Mouse (Mus musculus) forelimb bud, embryonic 11.5 days (tissue): ENCODE results near the gene Gcn1l1.

ENCODE experiments used
- DNase-seq: peaks from one replicate; pipeline ENCODE4 v3.0.0-alpha.2; 2012; ENCODE audit warnings: low read depth, low spot score

Gene Gcn1l1

GRCm38 (mm10) chr5:115611566-115611965 lies 46.5 kb downstream of the Gcn1l1 start:
- DNase-seq = no peak

DNA sequence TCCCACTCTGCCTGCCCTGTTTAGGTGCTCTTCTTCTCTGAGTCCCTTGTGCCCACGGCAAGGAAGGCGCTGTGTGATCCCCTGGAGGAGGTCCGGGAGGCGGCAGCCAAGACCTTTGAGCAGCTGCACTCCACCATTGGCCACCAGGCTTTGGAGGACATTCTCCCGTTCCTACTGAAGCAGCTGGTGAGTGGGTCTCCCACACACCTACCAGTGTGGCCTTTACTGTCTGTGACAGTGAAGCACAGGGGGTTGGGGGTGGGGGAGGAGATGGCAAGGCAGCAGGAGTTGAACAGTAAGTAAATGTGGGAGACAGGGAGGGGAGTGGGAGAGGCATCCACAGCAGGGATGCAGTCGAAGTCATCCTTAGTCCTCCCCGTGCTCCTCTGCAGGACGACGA lies 48.3 kb downstream of the Gcn1l1 start:
- no peak for DNase-seq

DNA sequence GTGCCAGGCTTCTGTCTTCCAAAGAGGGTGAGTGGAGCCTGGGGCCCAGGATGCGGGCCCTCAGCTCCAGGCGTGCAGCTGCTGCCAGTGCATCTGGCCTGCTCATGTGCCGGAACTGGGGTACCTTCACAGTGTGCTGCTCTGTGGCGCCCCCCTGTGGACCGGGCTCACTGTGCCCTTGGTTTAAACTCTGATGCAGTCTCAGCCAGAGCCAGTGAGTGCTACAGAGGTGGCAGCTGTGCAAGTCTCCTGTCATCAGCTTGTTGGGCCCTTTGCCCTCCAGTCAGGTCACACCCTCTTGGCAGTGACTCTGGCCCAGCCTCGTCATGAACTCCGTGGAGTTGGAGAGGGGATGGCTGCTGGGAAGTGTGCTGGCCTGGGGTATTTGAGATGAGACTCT lies 49.9 kb downstream of the Gcn1l1 start:
- peak; percentile 12 for DNase-seq

DNA sequence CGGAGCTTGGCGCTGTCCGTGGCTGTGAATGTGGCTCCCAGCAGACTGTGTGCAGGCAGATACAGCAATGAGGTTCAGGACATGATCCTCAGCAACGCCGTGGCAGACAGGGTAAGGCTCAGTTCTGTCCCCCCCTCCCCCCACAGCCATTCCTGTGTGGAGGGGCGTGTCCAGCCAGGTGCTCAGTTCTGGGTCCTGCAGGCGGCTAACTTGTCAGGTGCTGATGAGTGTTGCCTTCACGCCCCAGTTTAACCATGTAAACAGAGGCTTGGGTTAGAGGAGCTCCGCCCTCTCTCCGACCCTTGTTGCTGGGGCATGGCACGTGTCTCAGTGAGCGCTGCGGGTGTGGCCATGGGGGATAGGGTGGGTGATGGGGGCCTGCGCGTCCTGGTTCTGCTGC lies 54.6 kb downstream of the Gcn1l1 start:
- no peak for DNase-seq

GRCm38 (mm10) chr5:115622686-115623085 lies 57.6 kb downstream of the Gcn1l1 start:
- no peak for DNase-seq

DNA sequence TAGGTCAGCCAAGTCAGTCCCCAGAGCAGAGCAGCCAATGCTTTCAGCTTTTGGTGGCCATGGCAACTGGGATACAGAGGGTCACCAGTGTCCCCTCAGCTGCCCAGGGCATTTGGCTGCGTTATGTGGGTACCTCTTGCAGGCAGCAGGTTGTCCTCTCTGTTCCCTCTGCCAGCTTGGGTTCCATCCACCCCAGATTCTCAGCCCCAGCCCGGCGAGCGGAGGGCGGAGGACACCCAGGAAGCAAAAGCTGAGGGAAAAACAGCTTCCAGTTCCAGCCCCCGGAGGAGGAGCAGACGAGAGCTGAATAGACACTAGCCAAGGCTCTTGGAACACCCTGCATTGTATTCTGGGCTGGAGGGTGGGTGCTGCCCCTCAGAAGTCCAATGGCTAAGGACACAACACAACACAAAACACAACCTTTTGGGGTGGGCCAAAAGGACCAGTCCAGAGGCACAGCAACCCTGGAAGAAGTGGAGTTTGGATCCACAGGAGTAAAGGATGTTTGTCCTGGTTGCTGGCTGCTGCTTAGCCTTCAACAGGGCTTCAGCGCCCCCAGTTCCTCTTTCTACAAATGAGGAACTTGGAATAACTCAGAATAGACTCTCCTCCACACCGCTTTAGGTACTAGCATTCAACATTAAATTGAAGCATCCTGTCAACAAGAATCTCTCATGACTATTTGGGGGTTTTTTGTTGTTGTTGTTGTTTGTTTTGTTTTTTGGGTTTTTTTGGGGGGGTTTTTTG lies 58.8 kb downstream of the Gcn1l1 start:
- no peak for DNase-seq

GRCm38 (mm10) chr5:115626237-115626886 lies 61.3 kb downstream of the Gcn1l1 start:
- DNase-seq = no peak

DNA sequence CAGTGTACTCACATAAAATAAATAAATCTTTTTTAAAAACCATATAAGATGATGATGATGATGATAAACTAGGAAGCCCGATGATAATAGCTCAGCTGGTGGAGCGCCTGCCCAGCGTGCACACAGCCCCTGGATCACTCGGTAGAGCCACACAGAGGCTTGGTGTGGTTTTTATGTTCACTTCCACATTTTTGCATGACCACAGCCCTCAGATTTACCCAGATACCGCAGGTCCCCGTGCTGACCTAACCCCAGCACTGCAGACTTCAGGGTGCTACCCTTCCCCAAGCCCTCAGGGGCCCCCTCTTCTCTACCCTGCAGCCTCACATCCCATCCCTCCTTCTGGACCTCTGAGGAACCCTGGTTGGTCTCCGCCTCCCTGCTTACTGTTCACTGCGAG lies 63.0 kb downstream of the Gcn1l1 start:
- no peak for DNase-seq

- no peak for DNase-seq
These were observed 64.6 kb downstream of the Gcn1l1 start for GRCm38 (mm10) chr5:115629672-115630071.

GRCm38 (mm10) chr5:115630291-115630690 lies 65.2 kb downstream of the Gcn1l1 start:
- DNase-seq = no peak

DNA sequence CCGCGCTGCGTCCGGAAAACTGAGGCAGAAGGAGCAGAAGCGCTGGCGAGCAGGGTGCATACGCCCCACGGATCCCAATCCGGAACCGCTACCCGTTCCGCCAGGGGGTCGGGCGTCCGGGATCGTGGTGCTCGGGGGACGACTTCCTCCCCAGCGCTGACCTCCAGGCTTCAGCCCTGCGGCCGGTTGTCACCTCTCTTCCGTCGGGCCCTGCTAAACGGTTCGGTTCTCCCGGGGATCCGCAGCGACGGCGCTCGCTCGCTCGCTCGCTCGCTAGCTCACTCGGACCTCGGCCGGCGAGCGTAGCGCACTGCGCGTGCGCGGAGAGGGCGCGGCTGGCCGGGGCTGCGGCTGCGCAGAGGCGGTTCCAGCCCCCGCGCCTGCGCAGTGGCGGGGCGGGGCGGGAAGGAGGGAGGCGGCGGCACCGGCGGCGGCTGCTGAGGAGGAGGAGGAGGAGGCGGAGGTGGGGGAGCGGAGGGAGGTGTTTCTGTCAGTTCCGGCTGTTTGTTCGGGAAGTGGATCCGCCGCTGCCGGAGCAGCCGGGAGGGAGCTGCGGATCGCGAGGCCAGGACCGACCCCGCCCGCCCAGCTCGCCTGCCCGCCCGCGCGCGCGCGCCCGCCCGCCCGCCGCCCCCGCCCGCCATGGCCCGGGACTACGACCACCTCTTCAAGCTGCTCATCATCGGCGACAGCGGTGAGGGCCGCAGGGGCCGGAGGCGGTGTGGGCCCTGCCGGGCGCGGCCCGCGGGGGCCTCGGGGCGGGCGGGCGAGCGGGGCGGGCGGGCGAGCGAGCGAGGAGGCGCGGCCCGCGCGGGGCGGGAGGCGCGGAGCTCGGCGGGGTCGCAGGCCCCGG lies 66.7 kb downstream of the Gcn1l1 start, which contains the start of gene Rab35:
TSS of gene Rab35 (plus strand) at position 404 of the 853 bp plus-strand sequence.
- peak; percentile 85 for DNase-seq

- peak; percentile 29 for DNase-seq
These were observed 67.3 kb downstream of the Gcn1l1 start for GRCm38 (mm10) chr5:115632358-115632714.

DNA sequence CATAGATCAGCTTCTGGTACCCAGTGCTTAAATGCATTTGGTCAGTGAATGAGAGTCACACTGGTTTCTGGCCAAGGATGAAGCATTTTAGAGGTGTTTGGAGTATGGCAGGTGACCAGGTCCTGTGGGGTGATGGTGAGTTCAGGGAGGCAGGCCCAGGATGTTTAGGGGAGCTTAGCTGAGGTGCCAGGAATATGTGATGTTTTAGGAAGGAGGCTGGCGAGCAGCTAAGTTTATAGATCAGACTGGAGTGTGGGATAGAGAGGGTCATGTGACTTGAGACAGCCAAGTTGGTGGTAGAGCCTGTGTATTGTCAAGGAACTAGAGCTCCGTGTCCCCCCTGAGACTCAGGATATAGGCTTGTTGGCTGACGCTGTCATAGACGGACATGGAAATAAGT lies 68.0 kb downstream of the Gcn1l1 start:
- no peak for DNase-seq

DNA sequence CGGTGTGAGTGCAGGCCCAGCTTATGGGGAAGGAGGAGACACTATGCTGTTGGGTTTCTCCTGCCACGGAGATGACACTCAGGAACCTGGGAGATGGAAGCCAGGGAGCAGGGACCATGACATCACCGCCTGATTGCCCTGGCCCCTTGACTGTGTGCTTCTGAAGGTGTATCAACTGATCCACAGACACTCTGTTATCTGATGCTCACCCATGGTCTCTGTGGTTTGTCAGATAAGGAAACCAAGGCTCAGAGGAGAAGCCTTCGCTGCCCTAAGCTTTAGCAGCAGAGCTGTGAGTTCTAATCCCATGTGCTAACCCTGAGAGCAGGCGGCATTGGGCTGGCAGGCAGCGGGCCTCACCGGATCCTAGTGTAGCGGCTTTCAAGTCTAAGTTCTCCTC lies 69.0 kb downstream of the Gcn1l1 start:
- no peak for DNase-seq

DNA sequence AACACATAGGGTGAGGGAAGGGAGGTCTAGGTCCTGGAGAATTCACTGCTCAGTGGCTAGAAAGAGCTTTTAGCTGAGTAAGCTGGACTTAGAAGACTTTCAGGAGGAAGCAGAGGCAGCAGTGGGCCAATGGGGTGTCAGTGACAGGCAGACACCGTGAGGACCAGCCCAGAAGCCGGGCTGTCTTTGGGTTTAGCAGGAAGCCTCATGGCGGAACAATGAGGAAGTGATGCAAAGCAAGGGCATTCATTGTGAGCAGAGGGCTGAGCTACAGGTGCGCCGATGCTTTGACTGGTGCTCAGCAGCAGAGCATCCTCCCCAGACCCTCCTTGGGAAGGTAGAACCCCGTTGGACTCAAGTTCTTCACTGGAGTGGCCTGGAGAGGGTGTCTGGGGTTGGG lies 70.5 kb downstream of the Gcn1l1 start:
- DNase-seq = no peak

DNA sequence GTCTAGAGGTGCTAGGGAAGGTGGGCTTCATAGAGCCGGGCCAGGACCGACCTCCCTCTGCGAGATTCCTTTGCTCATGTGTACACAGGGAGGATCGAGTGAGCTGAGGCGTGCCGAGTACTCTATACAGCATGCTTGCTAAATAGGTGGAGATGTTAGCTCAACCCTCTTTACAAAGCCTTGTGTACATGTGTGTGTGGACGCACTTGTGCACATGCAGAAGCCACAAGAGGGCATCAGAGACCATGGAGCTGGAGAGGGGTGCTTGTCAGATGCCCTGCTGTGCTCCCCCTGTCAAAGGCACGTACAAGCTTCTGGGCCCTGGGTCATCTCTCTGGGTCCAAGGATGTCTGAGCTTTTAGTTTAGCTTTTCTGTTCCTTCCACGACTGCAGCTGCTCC lies 79.1 kb downstream of the Gcn1l1 start:
- DNase-seq = no peak

GRCm38 (mm10) chr5:115648876-115649275 lies 83.8 kb downstream of the Gcn1l1 start:
- DNase-seq = no peak

DNA sequence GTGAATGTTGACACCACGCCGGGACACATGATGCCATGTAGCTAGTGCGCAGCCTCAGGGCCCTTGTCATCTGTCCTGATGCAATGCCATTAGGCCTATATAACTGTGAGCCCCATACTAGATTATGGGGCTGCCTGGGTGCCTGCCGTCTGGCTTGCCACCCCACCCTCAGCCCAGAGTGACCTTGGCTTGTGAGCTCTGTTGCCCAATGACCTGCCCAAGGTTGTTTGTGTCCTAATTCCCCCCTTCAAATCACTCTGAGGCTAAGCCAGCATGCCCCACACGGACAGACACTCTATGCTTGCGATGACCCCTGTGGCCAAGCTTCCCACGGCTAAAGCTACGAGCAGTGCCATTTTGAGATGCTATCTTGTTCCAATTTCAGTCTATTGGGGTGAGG lies 84.6 kb downstream of the Gcn1l1 start:
- DNase-seq = no peak

DNA sequence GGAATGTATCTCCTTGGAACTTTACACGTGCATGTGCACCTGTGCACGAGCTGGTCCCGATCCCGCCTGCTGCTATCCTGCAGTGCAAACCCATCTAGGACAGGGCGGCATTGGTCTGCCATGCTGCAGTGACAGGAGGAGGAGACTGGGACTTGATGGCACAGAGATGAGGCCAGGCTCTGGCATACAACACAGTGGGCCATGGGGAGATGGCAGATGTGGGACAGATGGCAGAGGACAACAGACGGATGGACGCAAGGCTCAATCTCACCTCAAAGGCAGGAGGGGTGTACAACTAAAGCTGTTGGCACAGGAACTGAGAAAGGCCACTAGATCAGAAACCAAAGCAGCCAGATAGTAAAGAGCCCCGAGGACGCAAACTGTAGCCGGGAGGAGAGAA lies 85.8 kb downstream of the Gcn1l1 start:
- DNase-seq = no peak

- DNase-seq = no peak
These were observed 86.8 kb downstream of the Gcn1l1 start for GRCm38 (mm10) chr5:115651821-115652220.

DNA sequence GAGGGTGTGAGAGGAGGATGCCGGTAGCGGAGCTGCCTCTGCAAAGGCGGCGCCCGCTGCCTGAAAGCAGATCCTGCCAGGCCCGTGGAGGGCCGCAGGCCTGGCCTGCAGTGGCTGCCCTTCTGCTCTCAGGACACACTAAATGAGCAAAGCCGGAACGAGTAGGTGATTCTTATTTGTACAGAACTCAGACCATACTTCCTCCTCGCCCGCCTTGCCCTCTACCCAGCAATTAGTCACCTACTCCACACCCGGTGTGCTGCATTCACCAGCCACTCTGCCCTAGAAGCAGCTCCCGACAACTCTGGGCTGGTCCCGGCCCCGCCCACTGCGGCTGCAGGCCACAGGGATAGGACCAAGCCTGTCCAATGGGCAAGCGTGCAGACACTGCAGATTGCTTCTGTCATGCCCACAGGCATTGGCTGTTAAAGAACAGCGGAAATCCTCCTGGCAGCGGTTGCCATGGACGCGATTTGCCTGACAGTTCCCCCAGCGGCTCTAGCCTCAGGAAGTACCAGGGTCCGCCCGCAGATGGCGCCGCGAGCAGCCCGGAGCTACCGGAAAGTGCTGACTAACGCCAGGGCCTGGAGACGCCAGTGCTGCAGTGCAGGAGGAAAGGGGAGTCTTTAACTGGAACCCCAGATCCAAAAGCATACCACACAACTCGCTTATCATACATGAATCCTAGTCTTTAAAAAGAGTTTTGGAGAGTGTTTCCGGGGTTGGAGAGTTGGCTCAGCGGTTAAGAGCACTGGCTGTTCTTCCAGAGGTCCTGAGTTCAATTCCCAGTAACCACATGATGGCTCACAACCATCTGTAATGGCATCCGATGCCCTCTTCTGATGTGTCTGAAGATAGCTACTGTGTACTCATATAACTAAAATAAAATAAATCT lies 87.9 kb downstream of the Gcn1l1 start:
- peak; percentile 98 for DNase-seq
